Mouse (Mus musculus): ENCODE results near the gene Ggt7. TPM values are rescaled to one million over a fixed set of nuclear protein-coding genes. Genes with fewer than 3 reads are reported as not detected.
"Not testable (repeated sequence)": the region's sequence is repeated elsewhere in the genome, so short reads cannot be mapped to it uniquely, and the experiment has no call there.

The Ggt7 gene
- polyA plus RNA-seq, 1 experiment from 2014 or later: 89.9 TPM

- no peaks in the 10 kb centered on the region for H3K9me3 ChIP-seq (ENCODE audit: control insufficient read depth, low read length)
Measured at GRCm38 (mm10) chr2:155473570-155474088, 44.4 kb downstream of the Ggt7 start, which contains the start of gene Ncoa6. TSS of gene Ncoa6 (minus strand) at chr2:155473894.

GRCm38 (mm10) chr2:155472671-155473569, 45.1 kb downstream of the Ggt7 start:
- Histone ChIP-seq H3K4me3 (ENCODE audit: low read length) (peak overlapping the region; percentile 92), H3K36me3 (ENCODE audit: control insufficient read depth, insufficient read depth, low read length) (no peaks in the 10 kb centered on the region), H3K9me3 (ENCODE audit: control insufficient read depth, low read length) (no peaks in the 10 kb centered on the region), H3K4me1 (ENCODE audit: control insufficient read depth, insufficient read depth, low read depth, low read length) (peaks cover 14% of the 10 kb centered on the region), H3K4me2 (ENCODE audit: low read length) (peak overlapping the region; percentile 69), H3K27me3 (replicated peaks; ENCODE audit: control insufficient read depth, insufficient read depth, low read length) (no peaks in the 10 kb centered on the region), H3K9ac (ENCODE audit: low read depth, low read length) (peak overlapping the region; percentile 98), H3K27ac (ENCODE audit: low read depth, low read length) (peak overlapping the region; percentile 97)
- 1% methylated on average over 59 of the region's 71 CpGs for WGBS
- ATAC-seq: peak; percentile 69

More at GRCm38 (mm10) chr2:155473570-155474088, 44.4 kb downstream of the Ggt7 start, which contains the start of gene Ncoa6:
- H3K36me3 ChIP-seq (ENCODE audit: control insufficient read depth, insufficient read depth, low read length): no peaks in the 10 kb centered on the region
- under 1% methylated on average over 38 of the region's 72 CpGs for WGBS
- peak within 1 kb of the TSS; percentile 69 for H3K4me2 ChIP-seq (ENCODE audit: low read length)
- peak within 1 kb of the TSS; percentile 97 for H3K27ac ChIP-seq (ENCODE audit: low read depth, low read length)
- no peaks in the 10 kb centered on the region for H3K27me3 ChIP-seq (replicated peaks; ENCODE audit: control insufficient read depth, insufficient read depth, low read length)
- peaks cover 14% of the 10 kb centered on the region for H3K4me1 ChIP-seq (ENCODE audit: control insufficient read depth, insufficient read depth, low read depth, low read length)
- ATAC-seq: peak; percentile 83
- H3K4me3 ChIP-seq (ENCODE audit: low read length): peak within 1 kb of the TSS; percentile 92
- H3K9ac ChIP-seq (ENCODE audit: low read depth, low read length): peak within 1 kb of the TSS; percentile 98

GRCm38 (mm10) chr2:155466861-155467260, 51.2 kb downstream of the Ggt7 start:
- no peak overlapping the region for H3K9ac ChIP-seq (ENCODE audit: low read depth, low read length)
- H3K4me3 ChIP-seq (ENCODE audit: low read length): no peak overlapping the region
- ATAC-seq: no peak
- H3K9me3 ChIP-seq (ENCODE audit: control insufficient read depth, low read length): no peaks in the 10 kb centered on the region
- no peaks in the 10 kb centered on the region for H3K36me3 ChIP-seq (ENCODE audit: control insufficient read depth, insufficient read depth, low read length)
- no peaks in the 10 kb centered on the region for H3K27me3 ChIP-seq (replicated peaks; ENCODE audit: control insufficient read depth, insufficient read depth, low read length)
- 95% methylated on average over 1 of the region's 1 CpGs for WGBS
- peaks cover 8% of the 10 kb centered on the region for H3K4me1 ChIP-seq (ENCODE audit: control insufficient read depth, insufficient read depth, low read depth, low read length)
- no peak overlapping the region for H3K27ac ChIP-seq (ENCODE audit: low read depth, low read length)
- no peak overlapping the region for H3K4me2 ChIP-seq (ENCODE audit: low read length)

- no peaks in the 10 kb centered on the region for H3K4me1 ChIP-seq (ENCODE audit: control insufficient read depth, insufficient read depth, low read depth, low read length)
- no peak overlapping the region for H3K9ac ChIP-seq (ENCODE audit: low read depth, low read length)
- peak; percentile 76 for ATAC-seq
- no peaks in the 10 kb centered on the region for H3K9me3 ChIP-seq (ENCODE audit: control insufficient read depth, low read length)
- H3K4me2 ChIP-seq (ENCODE audit: low read length): no peak overlapping the region
- no peak overlapping the region for H3K4me3 ChIP-seq (ENCODE audit: low read length)
- H3K27me3 ChIP-seq (replicated peaks; ENCODE audit: control insufficient read depth, insufficient read depth, low read length): no peaks in the 10 kb centered on the region
- H3K36me3 ChIP-seq (ENCODE audit: control insufficient read depth, insufficient read depth, low read length): no peaks in the 10 kb centered on the region
- 68% methylated on average over 7 of the region's 7 CpGs for WGBS
- no peak overlapping the region; the same call in 1 of the 2 replicates for H3K27ac ChIP-seq (ENCODE audit: low read depth, low read length)
Measured at GRCm38 (mm10) chr2:155453591-155453990, 64.4 kb downstream of the Ggt7 start.

GRCm38 (mm10) chr2:155451256-155451655, 66.8 kb downstream of the Ggt7 start:
- H3K4me3 ChIP-seq (ENCODE audit: low read length): no peak overlapping the region
- no peak overlapping the region for H3K9ac ChIP-seq (ENCODE audit: low read depth, low read length)
- ATAC-seq: no peak
- H3K36me3 ChIP-seq (ENCODE audit: control insufficient read depth, insufficient read depth, low read length): no peaks in the 10 kb centered on the region
- no peak overlapping the region for H3K4me2 ChIP-seq (ENCODE audit: low read length)
- WGBS: 83% methylated on average over 5 of the region's 5 CpGs
- no peaks in the 10 kb centered on the region for H3K9me3 ChIP-seq (ENCODE audit: control insufficient read depth, low read length)
- no peak overlapping the region for H3K27ac ChIP-seq (ENCODE audit: low read depth, low read length)
- no peaks in the 10 kb centered on the region for H3K27me3 ChIP-seq (replicated peaks; ENCODE audit: control insufficient read depth, insufficient read depth, low read length)
- H3K4me1 ChIP-seq (ENCODE audit: control insufficient read depth, insufficient read depth, low read depth, low read length): no peaks in the 10 kb centered on the region

GRCm38 (mm10) chr2:155447906-155448305, 70.1 kb downstream of the Ggt7 start:
- H3K9me3 ChIP-seq (ENCODE audit: control insufficient read depth, low read length); ATAC-seq; H3K27ac ChIP-seq (ENCODE audit: low read depth, low read length); H3K27me3 ChIP-seq (replicated peaks; ENCODE audit: control insufficient read depth, insufficient read depth, low read length); H3K4me2 ChIP-seq (ENCODE audit: low read length); H3K4me3 ChIP-seq (ENCODE audit: low read length); H3K36me3 ChIP-seq (ENCODE audit: control insufficient read depth, insufficient read depth, low read length); H3K9ac ChIP-seq (ENCODE audit: low read depth, low read length); H3K4me1 ChIP-seq (ENCODE audit: control insufficient read depth, insufficient read depth, low read depth, low read length): not testable (repeated sequence)
- WGBS: 92% methylated on average over 1 of the region's 1 CpGs

GRCm38 (mm10) chr2:155443446-155443845, 74.6 kb downstream of the Ggt7 start:
- Histone ChIP-seq H3K27ac (ENCODE audit: low read depth, low read length) (no peak overlapping the region), H3K36me3 (ENCODE audit: control insufficient read depth, insufficient read depth, low read length) (no peaks in the 10 kb centered on the region), H3K9ac (ENCODE audit: low read depth, low read length) (no peak overlapping the region), H3K4me2 (ENCODE audit: low read length) (no peak overlapping the region), H3K27me3 (replicated peaks; ENCODE audit: control insufficient read depth, insufficient read depth, low read length) (no peaks in the 10 kb centered on the region), H3K4me3 (ENCODE audit: low read length) (no peak overlapping the region), H3K9me3 (ENCODE audit: control insufficient read depth, low read length) (no peaks in the 10 kb centered on the region), H3K4me1 (ENCODE audit: control insufficient read depth, insufficient read depth, low read depth, low read length) (no peaks in the 10 kb centered on the region)
- 56% methylated on average over 2 of the region's 2 CpGs for WGBS
- ATAC-seq: no peak

GRCm38 (mm10) chr2:155442916-155443315, 75.1 kb downstream of the Ggt7 start:
- no peak for ATAC-seq
- Histone ChIP-seq H3K27ac (ENCODE audit: low read depth, low read length) (no peak overlapping the region), H3K9me3 (ENCODE audit: control insufficient read depth, low read length) (no peaks in the 10 kb centered on the region), H3K9ac (ENCODE audit: low read depth, low read length) (no peak overlapping the region), H3K4me2 (ENCODE audit: low read length) (no peak overlapping the region), H3K36me3 (ENCODE audit: control insufficient read depth, insufficient read depth, low read length) (no peaks in the 10 kb centered on the region), H3K27me3 (replicated peaks; ENCODE audit: control insufficient read depth, insufficient read depth, low read length) (no peaks in the 10 kb centered on the region), H3K4me3 (ENCODE audit: low read length) (no peak overlapping the region), H3K4me1 (ENCODE audit: control insufficient read depth, insufficient read depth, low read depth, low read length) (no peaks in the 10 kb centered on the region)
- WGBS: 89% methylated on average over 4 of the region's 4 CpGs
